Mouse (Mus musculus): ENCODE results near the gene Suv39h2. TPM values are rescaled to one million over a fixed set of nuclear protein-coding genes. Genes with fewer than 3 reads are reported as not detected.

Gene Suv39h2
- polyA plus RNA-seq (2016; fragmentation: Nextera tagmentation; extraction: Ambion mirVana), result 28.5 and 31.2 TPM in 2 replicates

- no peaks in the 10 kb centered on the region for H3K9me3 ChIP-seq
- 1% methylated on average over 41 of the region's 42 CpGs for WGBS
Measured at GRCm38 (mm10) chr2:3474861-3475283, at the start of gene Suv39h2. TSS of gene Suv39h2 (minus strand) at chr2:3475031.

DNA sequence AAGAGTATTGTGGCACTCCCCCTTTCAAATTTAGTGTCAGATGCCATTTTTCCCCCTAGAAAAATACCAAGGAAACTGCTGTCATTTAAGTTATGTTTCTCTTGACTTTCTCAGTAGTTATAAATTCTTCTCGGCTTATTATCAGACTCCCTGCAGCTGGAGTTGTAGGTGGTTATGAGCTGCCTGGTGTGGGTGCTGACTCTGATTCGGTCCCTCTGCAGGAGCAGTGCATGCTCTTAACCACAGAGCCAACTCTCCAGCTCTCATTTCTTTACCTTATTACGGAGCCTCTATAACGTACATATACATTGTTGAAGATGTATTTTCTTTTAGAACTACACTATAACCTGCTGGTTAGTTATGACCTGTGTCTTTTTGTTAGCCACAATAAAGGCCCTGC lies 47.7 kb upstream of the Suv39h2 start:
- Histone ChIP-seq H3K36me3 (no peaks in the 10 kb centered on the region), H3K9ac (no peak overlapping the region), H3K4me2 (replicated peaks) (no peak overlapping the region), H3K27me3 (no peaks in the 10 kb centered on the region), H3K4me1 (no peaks in the 10 kb centered on the region), H3K9me3 (no peaks in the 10 kb centered on the region), H3K4me3 (no peak overlapping the region), H3K27ac (no peak overlapping the region)
- 81% methylated on average over 4 of the region's 4 CpGs for WGBS
- no peak for ATAC-seq (ENCODE audit: insufficient number of reproducible peaks, insufficient read depth, low FRiP score, low TSS enrichment)

More at GRCm38 (mm10) chr2:3474861-3475283, at the start of gene Suv39h2:
- peak within 1 kb of the TSS; percentile 82 for H3K9ac ChIP-seq
- peaks cover 10% of the 10 kb centered on the region for H3K4me1 ChIP-seq
- H3K27ac ChIP-seq, result peak within 1 kb of the TSS; percentile 95
- peak; percentile 98 for ATAC-seq (ENCODE audit: insufficient number of reproducible peaks, insufficient read depth, low FRiP score, low TSS enrichment)
- H3K27me3 ChIP-seq, result no peaks in the 10 kb centered on the region
- H3K4me2 ChIP-seq (replicated peaks), result peak within 1 kb of the TSS; percentile 68
- peak within 1 kb of the TSS; percentile 90 for H3K4me3 ChIP-seq
- peaks cover 4% of the 10 kb centered on the region; the same call in 1 of the 2 replicates for H3K36me3 ChIP-seq

DNA sequence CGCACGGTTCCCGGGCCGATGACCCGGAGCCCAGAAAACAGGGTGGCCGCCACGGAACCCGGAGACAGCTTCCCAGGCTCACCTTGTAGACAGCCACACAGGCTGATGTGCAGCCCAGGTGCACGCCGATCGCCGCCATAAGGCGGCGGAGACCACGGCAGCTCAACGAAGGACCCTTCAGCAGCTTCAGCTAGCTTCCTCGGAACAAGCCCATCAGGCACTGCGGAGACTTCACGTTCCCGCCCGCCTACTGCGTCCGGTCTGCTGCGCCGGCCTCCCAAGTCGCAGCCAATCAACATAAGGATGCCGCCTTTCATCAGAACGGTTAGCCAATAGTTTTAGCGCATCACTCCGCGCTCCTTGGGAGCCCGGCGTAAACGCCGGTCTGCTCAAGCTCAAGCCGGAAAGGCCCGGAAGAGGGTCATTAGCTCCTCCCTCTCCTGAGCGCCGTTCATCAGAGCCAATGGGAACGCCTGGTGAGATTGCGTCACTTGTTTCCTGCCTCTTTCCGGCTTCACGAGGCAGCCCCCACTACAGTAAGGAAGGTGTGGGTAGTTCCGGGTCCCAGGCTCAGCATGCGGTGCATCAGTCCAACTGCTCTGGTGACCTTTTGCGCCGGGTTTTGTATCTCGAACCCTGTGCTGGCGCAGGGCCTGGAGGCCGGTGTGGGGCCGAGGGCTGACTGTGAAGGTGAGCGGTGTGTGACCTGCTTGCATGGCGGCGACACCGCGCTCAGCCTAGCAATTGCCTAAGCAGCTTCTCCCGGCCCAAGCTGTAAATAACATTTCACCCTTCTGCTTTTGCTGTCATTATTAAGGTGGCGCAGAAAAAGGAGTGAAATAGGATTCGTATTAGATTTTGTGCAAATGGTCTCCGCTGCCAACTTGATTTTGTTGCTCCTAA lies 38.0 kb upstream of the Suv39h2 start, which contains the start of the genes Gm45902, Hspa14 and Cdnf:
TSS of gene Gm45902 (minus strand) at position 239 of the 903 bp plus-strand sequence.
TSS of gene Hspa14 (minus strand) at position 263 of the 903 bp plus-strand sequence.
TSS of gene Cdnf (plus strand) at position 479 of the 903 bp plus-strand sequence.
- no peaks in the 10 kb centered on the region for H3K9me3 ChIP-seq
- peaks cover 9% of the 10 kb centered on the region for H3K4me1 ChIP-seq
- under 1% methylated on average over 60 of the region's 60 CpGs for WGBS
- ATAC-seq (ENCODE audit: insufficient number of reproducible peaks, insufficient read depth, low FRiP score, low TSS enrichment), result peak; percentile 100
- H3K9ac ChIP-seq, result peak within 1 kb of the TSS; percentile 86
- peak within 1 kb of the TSS; percentile 77 for H3K4me2 ChIP-seq (replicated peaks)
- peak within 1 kb of the TSS; percentile 77 for H3K4me3 ChIP-seq
- H3K27ac ChIP-seq, result peak within 1 kb of the TSS; percentile 80; the same call in 1 of the 2 replicates
- peaks cover 16% of the 10 kb centered on the region for H3K36me3 ChIP-seq
- no peaks in the 10 kb centered on the region for H3K27me3 ChIP-seq

GRCm38 (mm10) chr2:3512076-3512475 lies 37.2 kb upstream of the Suv39h2 start:
- Histone ChIP-seq H3K36me3 (peaks cover 20% of the 10 kb centered on the region), H3K9me3 (no peaks in the 10 kb centered on the region), H3K4me1 (peaks cover 9% of the 10 kb centered on the region), H3K9ac (peak overlapping the region; percentile 86), H3K27me3 (no peaks in the 10 kb centered on the region), H3K27ac (peak overlapping the region; percentile 80; the same call in 1 of the 2 replicates), H3K4me2 (replicated peaks) (peak overlapping the region; percentile 77), H3K4me3 (peak overlapping the region; percentile 77)
- ATAC-seq (ENCODE audit: insufficient number of reproducible peaks, insufficient read depth, low FRiP score, low TSS enrichment), result no peak
- WGBS, result under 1% methylated on average over 15 of the region's 15 CpGs

- no peak for ATAC-seq (ENCODE audit: insufficient number of reproducible peaks, insufficient read depth, low FRiP score, low TSS enrichment)
- H3K9ac ChIP-seq, result no peak overlapping the region
- H3K9me3 ChIP-seq, result no peaks in the 10 kb centered on the region
- H3K4me2 ChIP-seq (replicated peaks), result no peak overlapping the region
- no peaks in the 10 kb centered on the region for H3K27me3 ChIP-seq
- H3K4me3 ChIP-seq, result no peak overlapping the region
- H3K4me1 ChIP-seq, result no peaks in the 10 kb centered on the region
- no peak overlapping the region for H3K27ac ChIP-seq
- 96% methylated on average over 5 of the region's 5 CpGs for WGBS
- peaks cover 53% of the 10 kb centered on the region for H3K36me3 ChIP-seq
Measured at GRCm38 (mm10) chr2:3500886-3501285, 26.1 kb upstream of the Suv39h2 start.

GRCm38 (mm10) chr2:3499543-3499942 lies 24.7 kb upstream of the Suv39h2 start:
- 89% methylated on average over 6 of the region's 6 CpGs for WGBS
- no peaks in the 10 kb centered on the region for H3K9me3 ChIP-seq
- no peak overlapping the region for H3K9ac ChIP-seq
- no peak overlapping the region for H3K27ac ChIP-seq
- H3K4me2 ChIP-seq (replicated peaks), result no peak overlapping the region
- H3K36me3 ChIP-seq, result peaks cover 60% of the 10 kb centered on the region
- H3K4me1 ChIP-seq, result no peaks in the 10 kb centered on the region
- H3K4me3 ChIP-seq, result no peak overlapping the region
- ATAC-seq (ENCODE audit: insufficient number of reproducible peaks, insufficient read depth, low FRiP score, low TSS enrichment), result no peak
- H3K27me3 ChIP-seq, result no peaks in the 10 kb centered on the region

DNA sequence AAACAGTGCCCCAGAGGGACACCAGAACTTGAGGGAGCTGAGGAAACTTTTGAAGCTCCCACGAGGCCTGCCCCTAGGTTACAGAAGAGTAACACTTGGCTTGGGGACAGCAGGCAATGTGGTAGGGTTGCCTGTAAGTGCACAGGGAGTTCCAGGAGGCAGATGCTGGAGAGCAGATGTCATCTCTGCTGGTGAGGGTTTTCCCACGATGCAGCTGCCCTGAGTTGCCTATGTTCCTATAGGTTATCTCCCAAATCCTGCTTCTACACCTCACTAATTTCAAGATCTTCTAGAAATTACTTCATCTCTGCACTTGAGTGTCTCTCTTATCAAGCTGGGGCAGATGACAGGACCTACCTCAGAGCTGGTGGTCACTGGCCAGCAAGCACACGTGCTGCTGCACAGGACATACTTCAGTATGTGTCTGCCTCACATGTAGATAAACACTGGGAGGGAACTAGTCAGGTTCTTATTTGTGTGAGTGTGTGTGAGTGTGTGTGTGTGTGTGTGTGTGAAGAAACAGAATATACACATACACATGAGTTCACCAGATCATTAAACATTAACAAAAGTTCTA lies 19.1 kb upstream of the Suv39h2 start:
- Histone ChIP-seq H3K27ac (no peak overlapping the region), H3K9me3 (no peaks in the 10 kb centered on the region), H3K4me1 (no peaks in the 10 kb centered on the region), H3K9ac (no peak overlapping the region), H3K4me3 (no peak overlapping the region), H3K4me2 (replicated peaks) (no peak overlapping the region), H3K36me3 (peaks cover 83% of the 10 kb centered on the region), H3K27me3 (no peaks in the 10 kb centered on the region)
- ATAC-seq (ENCODE audit: insufficient number of reproducible peaks, insufficient read depth, low FRiP score, low TSS enrichment), result no peak
- WGBS, result 93% methylated on average over 3 of the region's 3 CpGs

- Histone ChIP-seq H3K27ac (no peak overlapping the region), H3K9ac (no peak overlapping the region), H3K4me3 (no peak overlapping the region), H3K27me3 (no peaks in the 10 kb centered on the region), H3K36me3 (peaks cover 54% of the 10 kb centered on the region), H3K9me3 (no peaks in the 10 kb centered on the region), H3K4me1 (no peaks in the 10 kb centered on the region), H3K4me2 (replicated peaks) (no peak overlapping the region)
- WGBS, result 81% methylated on average over 3 of the region's 3 CpGs
- no peak for ATAC-seq (ENCODE audit: insufficient number of reproducible peaks, insufficient read depth, low FRiP score, low TSS enrichment)
Measured at GRCm38 (mm10) chr2:3489816-3490215, 15.0 kb upstream of the Suv39h2 start.

DNA sequence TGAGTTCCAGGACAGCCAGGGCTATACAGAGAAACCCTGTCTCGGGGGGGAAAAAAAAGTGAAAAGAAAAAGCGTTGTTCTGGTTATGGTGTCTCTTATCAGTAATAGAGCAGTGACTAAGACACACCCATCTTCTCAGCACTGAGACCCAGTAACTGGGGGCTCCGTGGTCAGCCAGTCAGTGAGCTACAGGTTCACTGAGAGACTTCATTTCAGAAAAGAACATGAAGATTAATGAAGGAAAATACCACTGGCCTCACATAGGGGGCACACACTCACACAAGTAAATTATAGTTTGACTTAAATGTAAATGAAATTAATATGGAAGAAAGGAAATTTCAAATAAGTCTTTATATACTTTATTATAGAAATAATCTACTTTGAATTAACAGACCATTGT lies 5.4 kb upstream of the Suv39h2 start:
- 79% methylated on average over 3 of the region's 3 CpGs for WGBS
- H3K4me2 ChIP-seq (replicated peaks), result no peak overlapping the region
- H3K9ac ChIP-seq, result no peak overlapping the region
- no peak for ATAC-seq (ENCODE audit: insufficient number of reproducible peaks, insufficient read depth, low FRiP score, low TSS enrichment)
- H3K4me3 ChIP-seq, result no peak overlapping the region
- H3K36me3 ChIP-seq, result no peaks in the 10 kb centered on the region
- 0 out of 2 replicates have a peak, but pooled peaks cover 2% of the 10 kb centered on the region for H3K4me1 ChIP-seq
- no peaks in the 10 kb centered on the region for H3K9me3 ChIP-seq
- no peak overlapping the region for H3K27ac ChIP-seq
- no peaks in the 10 kb centered on the region for H3K27me3 ChIP-seq

DNA sequence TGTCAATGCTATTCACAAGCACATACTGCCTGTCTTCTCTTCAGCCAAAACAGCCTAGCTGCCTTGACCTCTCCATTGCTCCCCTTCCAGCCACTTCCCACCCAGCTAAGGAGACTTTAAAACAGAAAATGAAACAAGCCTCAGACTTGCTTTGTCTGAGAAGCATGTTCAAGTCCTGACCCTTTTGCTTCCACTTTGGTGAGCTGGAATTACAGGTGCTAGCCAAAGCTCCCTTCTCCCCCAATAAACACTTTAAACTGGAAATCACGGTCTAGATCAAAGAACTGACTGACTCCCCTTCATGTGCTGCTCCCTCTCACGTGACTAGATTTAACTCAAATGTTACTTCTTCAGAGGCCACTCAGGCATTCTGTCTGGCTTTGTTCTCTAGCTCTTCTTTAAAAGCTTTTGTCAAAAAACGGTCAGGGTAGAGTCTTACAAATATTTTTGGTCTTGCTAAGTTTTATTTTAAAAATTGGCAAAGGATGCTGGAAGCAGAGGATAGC lies 968 bp upstream of the Suv39h2 start:
- 67% methylated on average over 3 of the region's 3 CpGs for WGBS
- no peak overlapping the region for H3K27ac ChIP-seq
- no peaks in the 10 kb centered on the region for H3K9me3 ChIP-seq
- no peaks in the 10 kb centered on the region for H3K27me3 ChIP-seq
- H3K4me2 ChIP-seq (replicated peaks), result peak overlapping the region; percentile 68
- peaks cover 4% of the 10 kb centered on the region; the same call in 1 of the 2 replicates for H3K36me3 ChIP-seq
- 0 out of 2 replicates have a peak overlapping the region, but pooled peaks have one; percentile 90 for H3K4me3 ChIP-seq
- H3K4me1 ChIP-seq, result peaks cover 10% of the 10 kb centered on the region
- no peak for ATAC-seq (ENCODE audit: insufficient number of reproducible peaks, insufficient read depth, low FRiP score, low TSS enrichment)
- no peak overlapping the region for H3K9ac ChIP-seq

GRCm38 (mm10) chr2:3474361-3474805 lies 448 bp downstream of the Suv39h2 start:
- Histone ChIP-seq H3K4me3 (peak overlapping the region; percentile 90), H3K36me3 (peaks cover 4% of the 10 kb centered on the region; the same call in 1 of the 2 replicates), H3K4me2 (replicated peaks) (peak overlapping the region; percentile 68), H3K27me3 (no peaks in the 10 kb centered on the region), H3K9ac (peak overlapping the region; percentile 82), H3K9me3 (no peaks in the 10 kb centered on the region), H3K4me1 (peaks cover 10% of the 10 kb centered on the region), H3K27ac (peak overlapping the region; percentile 95)
- ATAC-seq (ENCODE audit: insufficient number of reproducible peaks, insufficient read depth, low FRiP score, low TSS enrichment), result peak; percentile 73
- WGBS, result under 1% methylated on average over 46 of the region's 46 CpGs
